Mouse (Mus musculus) MEL (cell line): ENCODE data around the gene Ccdc34.

ENCODE experiments used
- CHD2 ChIP-seq: IDR thresholded peaks from 2 replicates; pipeline ENCODE4 v1.6.1; 2011; ENCODE audit warnings: low read length, improper control_type of control experiment
- CTCF ChIP-seq, 3 experiments: IDR thresholded peaks in 2 of 3; conservative IDR thresholded peaks in 1 of 3; 2 replicates each; pipeline ENCODE4 v1.5.1; 2011 to 2012; ENCODE audit warnings: low read length in 3 of 3, low read depth in 2 of 3, mild to moderate bottlenecking in 2 of 3, improper control_type of control experiment in 1 of 3, inconsistent platforms in 1 of 3, mixed read lengths in 1 of 3, moderate library complexity in 1 of 3; ENCODE audit not compliant: control insufficient read depth in 1 of 3, insufficient read depth in 1 of 3, poor library complexity in 1 of 3, severe bottlenecking in 1 of 3
- EP300 ChIP-seq, 2 experiments: IDR thresholded peaks; 2 replicates each; pipeline ENCODE4 v1.6.1; 2011; ENCODE audit warnings: improper control_type of control experiment in 2 of 2, low read length in 2 of 2, low read depth in 1 of 2, mild to moderate bottlenecking in 1 of 2
- GATA1 ChIP-seq: IDR thresholded peaks from 2 replicates; pipeline ENCODE4 v1.6.1; 2011; ENCODE audit warnings: low read depth, low read length, improper control_type of control experiment
- JUND ChIP-seq: IDR thresholded peaks from 2 replicates; pipeline ENCODE4 v1.6.1; 2011; ENCODE audit warnings: low read depth, mild to moderate bottlenecking, improper control_type of control experiment, low read length
- MAFK ChIP-seq: IDR thresholded peaks from 2 replicates; pipeline ENCODE4 v1.6.1; 2011; ENCODE audit warnings: low read depth, mild to moderate bottlenecking, low read length, improper control_type of control experiment, borderline replicate concordance
- MYC ChIP-seq: IDR thresholded peaks from 2 replicates; pipeline ENCODE4 v1.6.1; 2011; ENCODE audit warnings: low read depth, mild to moderate bottlenecking, low read length, improper control_type of control experiment, moderate library complexity
- NELFE ChIP-seq: IDR thresholded peaks from 2 replicates; pipeline ENCODE4 v1.6.1; 2011; ENCODE audit warnings: low read depth, low read length, improper control_type of control experiment
- POLR2A ChIP-seq, 2 experiments: IDR thresholded peaks; 2 replicates each; pipeline ENCODE4 v1.6.1; 2011 to 2012; ENCODE audit warnings: low read length in 2 of 2, mild to moderate bottlenecking in 2 of 2, control low read depth in 1 of 2, improper control_type of control experiment in 1 of 2, low read depth in 1 of 2, moderate library complexity in 1 of 2; ENCODE audit not compliant: control insufficient read depth in 1 of 2, insufficient read depth in 1 of 2, poor library complexity in 1 of 2
- SIN3A ChIP-seq: IDR thresholded peaks from 2 replicates; pipeline ENCODE4 v1.6.1; 2012; ENCODE audit warnings: low read length, improper control_type of control experiment, inconsistent platforms
- TAL1 ChIP-seq: IDR thresholded peaks from 2 replicates; pipeline ENCODE4 v1.6.1; 2012; ENCODE audit warnings: mild to moderate bottlenecking, inconsistent platforms, low read length, moderate library complexity, mixed read lengths
- USF1 ChIP-seq: IDR thresholded peaks from 2 replicates; pipeline ENCODE4 v1.6.1; 2014; ENCODE audit warnings: low read depth, mild to moderate bottlenecking, inconsistent platforms, low read length, improper control_type of control experiment, moderate library complexity
- ZMIZ1 ChIP-seq: IDR thresholded peaks from 2 replicates; pipeline ENCODE4 v1.6.1; 2012; ENCODE audit warnings: low read depth, mild to moderate bottlenecking, inconsistent platforms, low read length, improper control_type of control experiment, moderate library complexity

DNA sequence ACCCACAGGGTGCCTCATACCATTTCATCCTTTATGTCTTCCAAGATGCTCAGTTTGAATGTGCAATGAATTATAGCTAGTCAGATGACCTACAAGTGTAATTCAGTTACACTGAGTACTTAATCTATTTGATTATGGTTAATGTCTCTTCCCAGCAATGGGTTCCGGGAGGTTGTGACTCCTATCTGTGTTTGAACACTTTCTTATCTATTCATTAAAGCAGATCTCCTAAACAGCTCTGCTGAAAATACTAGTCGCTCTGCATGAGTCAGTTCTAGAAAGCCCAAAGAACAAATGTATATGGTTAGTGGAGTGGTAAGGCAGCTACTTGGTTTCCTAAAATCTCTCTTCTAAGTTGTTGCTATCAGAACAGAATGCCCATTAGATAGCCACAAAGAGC, 22.6 kb upstream of the Ccdc34 start:
- no peak for TF ChIP-seq USF1
- TF ChIP-seq GATA1, result peak; percentile 77
- TF ChIP-seq EP300 (IDR thresholded peaks at IDR 0.05; ENCODE audit: low read depth in 1 of 2, low read length in 2 of 2), result peak; percentile 58 to 70
- no peak for TF ChIP-seq CTCF (IDR thresholded peaks at IDR 0.05 in 2 of 3, conservative IDR thresholded peaks at IDR 0.05 in 1 of 3; ENCODE audit: control insufficient read depth in 1 of 3, insufficient read depth in 1 of 3, low read depth in 2 of 3, low read length in 3 of 3, poor library complexity in 1 of 3, severe bottlenecking in 1 of 3)
- TF ChIP-seq CHD2, result no peak
- TF ChIP-seq POLR2A (IDR thresholded peaks at IDR 0.05; ENCODE audit: control insufficient read depth in 1 of 2, insufficient read depth in 1 of 2, low read depth in 1 of 2, low read length in 2 of 2, poor library complexity in 1 of 2), result no peak
- TF ChIP-seq MYC, result no peak
- TF ChIP-seq SIN3A, result no peak
- TF ChIP-seq TAL1, result no peak
- TF ChIP-seq NELFE, result no peak
- TF ChIP-seq MAFK, result no peak
- TF ChIP-seq ZMIZ1, result no peak
- TF ChIP-seq JUND, result no peak
